Mouse (Mus musculus) layer of hippocampus, adult 18-20 months (tissue): ENCODE data around the gene Mpv17l2. TPM values are rescaled to one million over a fixed set of nuclear protein-coding genes. Genes with fewer than 3 reads are reported as not detected.
A peak's percentile ranks its signal among the peaks of the same experiment; 100 is the strongest.

ENCODE experiments used
- DNase-seq, 2 experiments: peaks; one replicate each; pipeline ENCODE4 v3.0.0; 2022; ENCODE audit warnings: low spot score in 2 of 2
- long read RNA-seq: library from polyadenylated mRNA; stranded (forward); transcript quantifications from one replicate; pipeline ENCODE4 v2.0.0, GENCODE M21; 2021
- total RNA-seq, 2 experiments: library from RNA; stranded (reverse); gene quantifications; 2 replicates each; pipeline ENCODE4 v1.2.3; 2021

The Mpv17l2 gene
- 10 to 100 TPM; 34.5 to 41.1 TPM for total RNA-seq
- long read RNA-seq, transcript Mpv17l2-201 (5 exons, 980 nt): major isoform, 21 of 29 reads
- long read RNA-seq, partial matches to known transcripts: 0 of 29 reads
- long read RNA-seq, other reads (novel, unspliced or antisense): 5 of 29 reads

GRCm38 (mm10) chr8:70760775-70761406 is at the start of gene Mpv17l2:
Gene Mpv17l2, minus strand, starts transcription at chr8:70760946.
- peak; percentile 97 to 98 for DNase-seq

GRCm38 (mm10) chr8:70808955-70809701 is 48.4 kb upstream of the Mpv17l2 start:
- no peak for DNase-seq

DNA sequence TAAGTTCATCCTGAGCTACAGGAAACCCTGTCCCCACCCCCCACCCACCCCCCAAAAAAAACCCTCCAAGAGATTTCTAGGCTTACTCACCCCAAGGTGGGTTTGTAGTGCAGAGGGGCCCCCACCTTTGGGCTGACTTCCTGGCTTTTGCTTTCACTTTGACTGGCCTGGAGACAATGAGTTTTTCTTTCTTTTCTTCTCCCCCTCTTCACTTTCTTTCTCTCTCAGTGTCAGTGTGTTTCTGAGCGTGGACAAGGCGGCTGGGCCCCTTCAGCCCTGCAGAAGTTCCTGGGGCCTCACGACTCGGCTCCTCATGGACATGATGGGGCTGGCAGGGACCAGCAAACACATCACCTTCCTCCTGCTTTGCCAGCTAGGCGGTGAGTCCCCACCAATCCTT is 47.5 kb upstream of the Mpv17l2 start, which contains the start of gene Il12rb1:
Il12rb1 (plus strand) TSS at position 211 of the 400 bp plus-strand sequence.
- DNase-seq: no peak

- no peak for DNase-seq
These were observed 46.6 kb upstream of the Mpv17l2 start for GRCm38 (mm10) chr8:70807304-70807703.

DNA sequence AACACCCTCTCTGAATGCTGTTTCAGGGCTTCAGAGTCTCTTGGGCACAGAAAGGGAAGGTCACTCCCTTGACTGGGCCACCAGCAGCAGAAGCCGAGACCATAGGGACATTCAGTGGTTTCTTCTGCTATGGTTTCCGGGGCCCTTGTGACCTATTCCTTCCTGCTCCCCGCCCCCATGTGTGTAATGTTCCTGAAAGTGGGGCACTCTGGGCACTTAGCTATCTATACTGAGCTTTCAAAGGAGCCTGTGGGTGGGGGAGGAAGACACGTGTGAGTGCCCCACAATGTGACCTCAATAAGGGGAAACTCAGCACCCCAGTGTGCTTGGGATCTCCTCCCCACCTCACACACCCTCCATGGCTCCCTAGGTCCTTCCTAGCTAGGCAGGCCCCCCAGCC is 45.8 kb upstream of the Mpv17l2 start:
- no peak for DNase-seq

DNA sequence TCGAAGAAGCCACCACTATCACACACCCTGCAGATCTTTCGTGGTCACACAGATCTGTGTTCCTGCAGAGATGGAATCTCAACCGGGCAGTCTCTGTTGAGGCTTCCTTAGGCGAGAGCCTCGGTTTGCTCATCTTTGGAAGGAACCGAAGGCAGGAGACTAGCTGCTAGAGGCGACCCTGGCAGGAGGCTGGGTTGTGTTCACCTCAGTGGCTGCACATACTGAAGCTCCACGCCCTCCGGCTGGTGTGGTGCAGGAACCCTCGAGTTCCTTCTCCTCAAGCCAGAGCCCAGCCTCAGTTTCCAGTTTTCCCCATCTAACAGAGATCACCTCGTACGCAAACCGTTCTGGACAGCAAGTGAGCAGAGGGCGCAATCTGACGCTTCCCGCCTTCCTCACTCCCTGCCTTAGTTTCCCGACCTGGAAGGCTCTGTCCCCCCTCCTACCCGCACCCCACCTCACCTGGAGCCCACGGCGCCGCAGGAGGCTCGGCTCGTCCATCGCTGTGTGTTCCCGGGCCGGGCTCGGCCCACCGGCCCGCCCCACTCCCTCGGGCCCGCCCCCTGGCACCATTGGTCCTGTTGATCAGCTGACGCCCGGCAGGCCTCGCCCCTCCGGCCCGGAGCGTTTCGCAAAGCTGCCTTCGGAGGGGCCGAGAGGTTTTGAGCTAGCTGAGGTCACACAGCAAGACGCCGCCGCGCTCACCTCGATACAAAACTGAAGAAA is 43.9 kb upstream of the Mpv17l2 start, which contains the start of gene Mast3:
Mast3 (minus strand) TSS at position 574 of the 726 bp plus-strand sequence.
- peak; percentile 76 to 89 for DNase-seq

GRCm38 (mm10) chr8:70803761-70804480 is 43.2 kb upstream of the Mpv17l2 start:
- peak; percentile 70 to 88 for DNase-seq

- no peak for DNase-seq
These were observed 42.2 kb upstream of the Mpv17l2 start for GRCm38 (mm10) chr8:70802786-70803510.

DNA sequence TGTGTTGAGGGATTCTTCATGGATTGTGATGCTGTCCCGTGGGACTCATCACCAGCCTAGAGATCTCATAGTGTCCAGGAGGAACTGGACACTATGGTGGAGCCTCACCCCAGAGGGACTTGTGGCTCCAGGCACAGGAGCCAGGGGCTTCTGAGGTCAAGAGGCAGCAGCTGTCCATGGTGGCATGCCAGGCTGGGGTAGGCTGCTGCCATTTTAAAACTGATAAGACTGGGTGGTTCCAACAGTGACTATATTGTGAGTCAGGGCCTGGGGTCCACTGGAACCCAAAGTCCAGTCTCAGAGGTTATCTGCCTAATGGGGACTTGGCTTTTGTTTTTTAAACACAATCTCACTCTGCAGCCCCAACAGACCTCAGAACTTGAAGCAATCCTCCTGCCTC is 41.1 kb upstream of the Mpv17l2 start:
- DNase-seq: no peak

DNA sequence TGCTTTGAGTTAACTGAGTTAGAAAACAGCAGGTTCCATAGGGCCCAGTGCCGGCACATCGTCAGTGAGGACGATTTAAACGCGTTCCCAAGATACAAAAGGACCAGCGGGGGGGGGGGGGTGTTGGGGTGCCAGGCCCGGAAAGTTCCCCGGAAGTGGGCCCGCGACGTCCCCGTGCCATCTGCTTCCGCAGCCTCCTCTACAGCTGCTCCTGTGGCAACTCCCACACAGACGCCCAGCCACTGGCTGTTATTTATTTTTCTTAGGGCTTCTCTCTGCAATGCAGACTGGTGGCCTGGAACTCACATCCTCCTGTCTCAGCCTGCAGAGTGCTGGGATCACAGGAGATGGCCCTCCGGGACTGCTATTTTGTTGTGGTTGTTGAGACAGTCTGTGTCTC is 40.4 kb upstream of the Mpv17l2 start:
- peak; percentile 88 to 94 for DNase-seq

- peak in 1 of 2 experiments; percentile 68 for DNase-seq
These were observed 39.9 kb upstream of the Mpv17l2 start for GRCm38 (mm10) chr8:70800648-70801047.

DNA sequence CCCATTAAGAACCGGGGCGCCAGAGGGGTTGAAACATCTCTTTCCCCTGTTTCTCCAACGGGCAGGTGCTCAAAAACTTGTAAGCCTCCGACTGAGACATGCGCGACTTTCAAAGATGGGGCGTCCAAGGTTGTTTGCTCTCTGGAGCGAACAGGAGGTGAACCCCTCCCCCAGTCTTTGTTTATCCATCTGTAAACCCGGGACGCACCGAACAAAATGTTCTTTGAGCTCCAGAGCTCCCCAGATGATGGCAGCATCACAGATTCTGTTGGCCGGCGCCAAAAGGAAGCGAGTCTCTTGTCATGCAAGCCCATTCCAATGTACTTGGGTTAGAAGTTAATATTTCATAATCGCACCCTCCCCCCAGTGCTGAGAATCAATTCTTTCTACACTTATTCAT is 37.5 kb upstream of the Mpv17l2 start:
- DNase-seq: peak; percentile 73 to 90

GRCm38 (mm10) chr8:70797081-70798070 is 36.6 kb upstream of the Mpv17l2 start:
- peak; percentile 90 to 92 for DNase-seq

DNA sequence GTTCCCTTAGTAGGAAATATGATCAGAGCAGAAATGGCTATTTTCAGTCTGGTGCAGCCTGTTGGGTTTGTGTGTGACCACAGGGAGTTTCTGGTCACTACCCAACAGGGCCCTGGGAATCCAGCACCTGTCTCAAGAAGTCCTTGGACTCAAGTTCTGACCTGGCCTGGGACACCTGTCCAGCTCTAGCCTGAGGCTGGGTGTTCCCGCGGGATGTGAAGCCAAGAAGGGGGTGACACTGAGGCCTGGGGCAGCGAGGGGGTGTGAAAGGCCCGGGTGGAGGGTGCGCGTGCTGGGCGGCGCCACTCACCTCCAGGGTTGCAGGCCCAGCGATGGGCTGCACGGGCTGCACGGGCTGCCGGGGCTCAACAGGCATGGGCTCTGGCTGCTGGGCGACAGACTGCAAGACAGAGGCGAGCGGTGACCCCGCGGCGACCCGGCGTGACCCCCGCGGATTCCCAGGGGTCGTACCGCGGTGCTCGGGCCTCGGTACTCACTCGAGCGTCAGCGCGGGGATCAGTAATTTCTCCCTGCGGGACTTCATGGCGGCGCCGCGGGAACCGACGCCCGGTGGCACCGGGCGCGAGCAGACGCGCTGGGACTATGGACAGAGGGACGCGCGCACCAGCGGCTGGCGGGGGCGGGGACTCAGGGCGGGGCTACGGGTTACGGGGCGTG is 35.8 kb upstream of the Mpv17l2 start:
- no peak for DNase-seq

GRCm38 (mm10) chr8:70795370-70795769 is 34.6 kb upstream of the Mpv17l2 start:
- no peak for DNase-seq

DNA sequence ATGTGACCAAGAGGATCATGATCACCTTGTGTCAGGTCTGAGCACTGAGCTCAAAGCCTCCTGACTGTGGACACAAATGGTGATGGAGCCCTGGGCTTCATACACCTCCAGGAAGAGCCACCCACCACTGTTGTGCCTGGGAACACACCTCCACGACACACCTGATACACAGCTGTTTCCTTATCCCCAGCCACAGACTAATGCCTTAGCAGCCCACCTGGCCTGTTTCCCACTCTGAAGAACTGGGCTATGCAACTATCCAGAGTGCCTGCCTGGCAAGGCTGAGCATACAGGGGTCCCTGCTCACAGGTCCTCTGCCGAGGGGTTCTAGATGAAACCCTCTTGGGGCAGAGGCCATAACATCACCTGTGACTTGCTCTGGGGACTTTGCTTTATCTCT is 33.5 kb upstream of the Mpv17l2 start:
- no peak for DNase-seq

- no peak for DNase-seq
These were observed 32.0 kb upstream of the Mpv17l2 start for GRCm38 (mm10) chr8:70792700-70793099.

- peak; percentile 97 to 98 for DNase-seq
These were observed 31.4 kb upstream of the Mpv17l2 start for GRCm38 (mm10) chr8:70791975-70792691.
